Mouse (Mus musculus) testis, adult 10 weeks (tissue): ENCODE data around the gene Wdr24. TPM values are rescaled to one million over a fixed set of nuclear protein-coding genes. Genes with fewer than 3 reads are reported as not detected.

ENCODE experiments used
- polyA plus RNA-seq: library from polyadenylated mRNA; stranded (reverse); fragments of 350-450 nt; fragmentation: Illumina TruSeq; extraction: RNeasy Lipid Tissue Mini Kit (QIAGEN cat#74804); gene quantifications from one replicate; pipeline ENCODE4 v1.2.3, GENCODE M21; 2014; ENCODE audit warnings: low read depth, low replicate concordance

Gene Wdr24
- polyA plus RNA-seq, 1 experiment from 2014 or later = 1.0 TPM

Other genes with a start within 250 kb of the Wdr24 start
- 2.4 TPM for gene Lmf1, start 244.5 kb upstream of the Wdr24 start, polyA plus RNA-seq
- gene Gng13, start 106.5 kb upstream of the Wdr24 start, polyA plus RNA-seq = not detected
- 1.6 TPM for gene Chtf18, start 96.2 kb upstream of the Wdr24 start, polyA plus RNA-seq
- not detected for gene Rpusd1, start 96.0 kb upstream of the Wdr24 start, polyA plus RNA-seq
- gene Mslnl, start 87.6 kb upstream of the Wdr24 start, polyA plus RNA-seq = not detected
- 0.22 TPM for gene Msln, start 69.2 kb upstream of the Wdr24 start, polyA plus RNA-seq
- gene Narfl, start 49.9 kb upstream of the Wdr24 start, polyA plus RNA-seq = 1.4 TPM
- gene Haghl, start 38.0 kb upstream of the Wdr24 start, polyA plus RNA-seq = 0.55 TPM
- 0.49 TPM for gene Ccdc78, start 37.0 kb upstream of the Wdr24 start, polyA plus RNA-seq
- gene Fam173a, start 30.7 kb upstream of the Wdr24 start, polyA plus RNA-seq = 0.43 TPM
- 0.35 TPM for gene AC134908.4, start 28.0 kb upstream of the Wdr24 start, polyA plus RNA-seq
- gene Metrn, start 26.5 kb upstream of the Wdr24 start, polyA plus RNA-seq = 0.24 TPM
- gene Fbxl16, start 14.5 kb upstream of the Wdr24 start, polyA plus RNA-seq = 0.60 TPM
- gene Jmjd8, start 5.2 kb downstream of the Wdr24 start, polyA plus RNA-seq = 1.1 TPM
- 3.4 TPM for gene Stub1, start 9.8 kb downstream of the Wdr24 start, polyA plus RNA-seq
- gene Rhbdl1, start 13.7 kb downstream of the Wdr24 start, polyA plus RNA-seq = not detected
- gene Gm20683, start 18.1 kb downstream of the Wdr24 start, polyA plus RNA-seq = not detected
- gene Rhot2, start 21.2 kb downstream of the Wdr24 start, polyA plus RNA-seq = 4.0 TPM
- 3.1 TPM for gene Wdr90, start 37.9 kb downstream of the Wdr24 start, polyA plus RNA-seq
- gene Mcrip2, start 45.1 kb downstream of the Wdr24 start, polyA plus RNA-seq = 0.78 TPM
- gene Mettl26, start 51.4 kb downstream of the Wdr24 start, polyA plus RNA-seq = 11.0 TPM
- not detected for gene Wfikkn1, start 57.2 kb downstream of the Wdr24 start, polyA plus RNA-seq
- gene Rab40c, start 96.1 kb downstream of the Wdr24 start, polyA plus RNA-seq = 1.7 TPM
- gene Pigq, start 121.3 kb downstream of the Wdr24 start, polyA plus RNA-seq = 4.1 TPM
- not detected for gene Nhlrc4, start 121.3 kb downstream of the Wdr24 start, polyA plus RNA-seq
- gene A930017K11Rik, start 128.9 kb downstream of the Wdr24 start, polyA plus RNA-seq = not detected
- gene Capn15, start 162.2 kb downstream of the Wdr24 start, polyA plus RNA-seq = 0.77 TPM
- gene Rab11fip3, start 245.9 kb downstream of the Wdr24 start, polyA plus RNA-seq = 5.5 TPM